Mouse (Mus musculus) CH12.LX (cell line): Measurements from ENCODE around the gene Tlx1. TPM values are rescaled to one million over a fixed set of nuclear protein-coding genes. Genes with fewer than 3 reads are reported as not detected.

Source experiments
- DNase-seq: peaks from one replicate; pipeline ENCODE4 v3.0.0-alpha.2; 2013; ENCODE audit errors: extremely low read depth
- H3K27ac ChIP-seq: 2 replicates; pipeline ENCODE4 v1.5.1; 2012; ENCODE audit warnings: low read depth, mild to moderate bottlenecking, control low read depth, moderate library complexity; ENCODE audit not compliant: insufficient read depth
- H3K27me3 ChIP-seq: replicated peaks from 2 replicates; pipeline ENCODE3; 2012; ENCODE audit warnings: inconsistent platforms
- H3K36me3 ChIP-seq, 2 experiments: replicated peaks in 1 of 2; 2 replicates each; pipeline versions ENCODE3 to v1.6.1; 2012; ENCODE audit warnings: inconsistent platforms in 1 of 2, low read length in 1 of 2, mild to moderate bottlenecking in 1 of 2, mixed read lengths in 1 of 2, moderate library complexity in 1 of 2; ENCODE audit not compliant: control insufficient read depth in 1 of 2, insufficient read depth in 1 of 2
- H3K4me1 ChIP-seq, 2 experiments: 2 replicates each; pipeline ENCODE4 v1.6.1; 2012; ENCODE audit warnings: inconsistent platforms in 1 of 2, moderate library complexity in 1 of 2; ENCODE audit not compliant: insufficient read depth in 2 of 2, control insufficient read depth in 1 of 2
- H3K4me2 ChIP-seq: 2 replicates; pipeline ENCODE4 v1.6.1; 2012; ENCODE audit warnings: low read depth, mild to moderate bottlenecking, control low read depth; ENCODE audit not compliant: poor library complexity, insufficient read depth, severe bottlenecking
- H3K4me3 ChIP-seq, 3 experiments: fragments of 150-350 bp in 1 of 3; sonication (generic) in 1 of 3; replicated peaks in 1 of 3; 2 replicates each; pipeline versions ENCODE3 to v1.5.1; 2011 to 2012; ENCODE audit warnings: low read depth in 2 of 3, low read length in 2 of 3, mild to moderate bottlenecking in 2 of 3, moderate library complexity in 2 of 3, control low read depth in 1 of 3, improper control_type of control experiment in 1 of 3, inconsistent platforms in 1 of 3, mixed read lengths in 1 of 3; ENCODE audit not compliant: poor library complexity in 1 of 3
- H3K79me2 ChIP-seq: replicated peaks from 2 replicates; pipeline ENCODE4 v1.6.1; 2012; ENCODE audit warnings: mild to moderate bottlenecking, moderate library complexity; ENCODE audit not compliant: control insufficient read depth, poor library complexity, insufficient read depth, severe bottlenecking; ENCODE audit errors: extremely low read depth
- H3K9ac ChIP-seq: 2 replicates; pipeline ENCODE4 v1.6.1; 2012; ENCODE audit warnings: low read depth, mild to moderate bottlenecking, control low read depth, moderate library complexity; ENCODE audit not compliant: insufficient read depth
- H3K9me3 ChIP-seq: replicated peaks from 2 replicates; pipeline ENCODE3; 2012; ENCODE audit warnings: low read length, inconsistent platforms, mixed read lengths
- MAZ ChIP-seq: IDR thresholded peaks from 2 replicates; pipeline ENCODE4 v1.6.1; 2012; ENCODE audit warnings: low read depth, mild to moderate bottlenecking, inconsistent platforms, low read length, improper control_type of control experiment, moderate library complexity
- MYC ChIP-seq: IDR thresholded peaks from 2 replicates; pipeline ENCODE4 v1.6.1; 2011; ENCODE audit warnings: low read depth, mild to moderate bottlenecking, improper control_type of control experiment, low read length
- dilution Hi-C: fragments of 300-500 bp; cut with MboI; formaldehyde crosslinking; loops from 2 replicates; pipeline ENCODE4 v1.14.3; 2020; ENCODE audit warnings: low sequenced_read_pairs; ENCODE audit not compliant: extremely low pct_unique_long_range_greater_than_20kb, extremely low pct_ligation_motif_present
- in situ Hi-C: fragments of 300-500 bp; cut with MboI; formaldehyde crosslinking; loops from 3 replicates; pipeline ENCODE4 v1.14.3; 2019; ENCODE audit warnings: low sequenced_read_pairs, low pct_ligation_motif_present, low pct_unique_long_range_greater_than_20kb, mixed read lengths
- polyA plus RNA-seq: library from polyadenylated mRNA; unstranded; fragments of >175 nt; gene quantifications from 2 replicates; pipeline ENCODE4 v1.2.1, GENCODE M21; 2012; ENCODE audit warnings: low read depth; ENCODE audit not compliant: insufficient read length
- total RNA-seq, 2 experiments: library from RNA; depleted of rRNA; stranded (reverse); fragments of 300-350 nt in 1 of 2; fragments of >200 nt in 1 of 2; gene quantifications; 2 replicates each; pipeline ENCODE4 v1.2.3; 2012 to 2014

Tlx1 gene
- total and polyA plus RNA-seq, 3 experiments = not detected

DNA sequence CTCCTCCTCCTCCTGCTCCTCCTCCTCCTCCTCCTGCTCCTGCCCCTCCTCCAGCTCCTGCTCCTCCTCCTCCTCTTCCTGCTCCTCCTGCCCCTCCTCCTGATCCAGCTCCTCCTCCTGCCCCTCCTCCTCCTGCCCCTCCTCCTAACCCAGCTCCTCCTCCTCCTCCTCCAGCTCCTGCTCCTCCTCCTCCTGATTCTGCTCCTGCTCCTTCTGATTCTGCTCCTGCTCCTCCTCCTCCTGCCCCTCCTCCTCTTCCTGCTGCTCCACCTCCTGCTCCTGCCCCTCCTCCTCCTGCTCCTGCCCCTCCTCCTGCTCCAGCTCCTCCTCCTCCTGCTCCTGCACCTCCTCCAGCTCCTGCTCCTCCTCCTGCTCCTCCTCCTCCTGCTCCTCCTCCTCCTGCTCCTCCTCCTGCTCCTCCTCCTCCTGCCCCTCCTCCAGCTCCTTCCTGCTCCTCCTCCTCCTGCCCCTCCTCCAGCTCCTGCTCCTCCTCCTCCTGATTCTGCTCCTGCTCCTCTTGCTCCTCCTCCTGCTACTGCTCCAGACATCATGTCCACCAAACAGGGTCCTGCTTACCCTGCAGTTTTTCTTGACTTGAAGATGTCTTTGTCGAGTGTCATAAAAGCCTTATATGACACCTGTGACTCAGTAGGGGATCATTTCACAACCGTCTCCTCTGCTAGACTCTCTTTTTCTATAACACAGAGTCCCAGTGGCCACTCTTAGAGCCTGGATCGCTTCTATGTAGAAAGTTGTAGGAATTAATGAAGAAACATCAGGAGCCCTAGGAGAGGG, 55.0 kb downstream of the Tlx1 start:
- DNase-seq = no peak

More for the DNA sequence above, 55.0 kb downstream of the Tlx1 start:
- TF ChIP-seq MAZ (no peak), MYC (no peak)
- H3K27me3 ChIP-seq = peaks cover 7% of the 10 kb centered on the region
- no peaks in the 10 kb centered on the region for H3K4me1 ChIP-seq
- in situ Hi-C loops = no loop called here
- no peak overlapping the region for H3K4me2 ChIP-seq
- no peaks in the 10 kb centered on the region for H3K79me2 ChIP-seq
- no peak overlapping the region for H3K27ac ChIP-seq
- H3K4me3 ChIP-seq = no peak overlapping the region
- H3K36me3 ChIP-seq = no peaks in the 10 kb centered on the region
- peaks cover 6% of the 10 kb centered on the region for H3K9me3 ChIP-seq
- no peak overlapping the region for H3K9ac ChIP-seq
- dilution Hi-C loops = no loop called here

Other genes with a start within 250 kb of the Tlx1 start
- gene Slf2, start 219.5 kb upstream of the Tlx1 start, total RNA-seq (2012; rRNA removed) = 22.2 and 22.6 TPM in 2 replicates
- gene Slf2, start 219.5 kb upstream of the Tlx1 start, total RNA-seq (2014; rRNA removed) = 22.9 and 25.3 TPM in 2 replicates
- gene Slf2, start 219.5 kb upstream of the Tlx1 start, polyA plus RNA-seq = 18.6 and 20.6 TPM in 2 replicates
- 0.55 and 1.1 TPM in 2 replicates for gene Sema4g, start 161.6 kb upstream of the Tlx1 start, total RNA-seq (2012; rRNA removed)
- gene Sema4g, start 161.6 kb upstream of the Tlx1 start, total RNA-seq (2014; rRNA removed) = 0.38 and 0.71 TPM in 2 replicates
- gene Sema4g, start 161.6 kb upstream of the Tlx1 start, polyA plus RNA-seq = 8.3 and 8.4 TPM in 2 replicates
- 18.9 and 21.9 TPM in 2 replicates for gene Twnk, start 145.0 kb upstream of the Tlx1 start, total RNA-seq (2012; rRNA removed)
- gene Twnk, start 145.0 kb upstream of the Tlx1 start, total RNA-seq (2014; rRNA removed) = 12.4 and 14.0 TPM in 2 replicates
- gene Twnk, start 145.0 kb upstream of the Tlx1 start, polyA plus RNA-seq = 30.1 and 32.4 TPM in 2 replicates
- 72.7 and 76.6 TPM in 2 replicates for gene Mrpl43, start 144.2 kb upstream of the Tlx1 start, total RNA-seq (2012; rRNA removed)
- gene Mrpl43, start 144.2 kb upstream of the Tlx1 start, total RNA-seq (2014; rRNA removed) = 63.5 and 72.7 TPM in 2 replicates
- 75.1 and 77.9 TPM in 2 replicates for gene Mrpl43, start 144.2 kb upstream of the Tlx1 start, polyA plus RNA-seq
- gene Lzts2, start 136.3 kb upstream of the Tlx1 start, total RNA-seq (2012; rRNA removed) = 17.5 and 22.1 TPM in 2 replicates
- 0.68 and 0.73 TPM in 2 replicates for gene Lzts2, start 136.3 kb upstream of the Tlx1 start, total RNA-seq (2014; rRNA removed)
- 2.2 and 3.1 TPM in 2 replicates for gene Lzts2, start 136.3 kb upstream of the Tlx1 start, polyA plus RNA-seq
- gene Pdzd7, start 105.0 kb upstream of the Tlx1 start, total RNA-seq (2012; rRNA removed) = 0.04 and 0.17 TPM in 2 replicates
- gene Pdzd7, start 105.0 kb upstream of the Tlx1 start, total RNA-seq (2014; rRNA removed) = 0.12 and 0.20 TPM in 2 replicates
- gene Pdzd7, start 105.0 kb upstream of the Tlx1 start, polyA plus RNA-seq = 0.15 TPM in 1 of 2 replicates, not detected in the other
- 2.4 and 3.6 TPM in 2 replicates for gene Sfxn3, start 103.2 kb upstream of the Tlx1 start, total RNA-seq (2012; rRNA removed)
- 0.95 and 1.4 TPM in 2 replicates for gene Sfxn3, start 103.2 kb upstream of the Tlx1 start, total RNA-seq (2014; rRNA removed)
- 3.1 and 4.2 TPM in 2 replicates for gene Sfxn3, start 103.2 kb upstream of the Tlx1 start, polyA plus RNA-seq
- gene Kazald1, start 75.4 kb upstream of the Tlx1 start, total RNA-seq (2012; rRNA removed) = 0.63 and 1.2 TPM in 2 replicates
- gene Kazald1, start 75.4 kb upstream of the Tlx1 start, total RNA-seq (2014; rRNA removed) = 0.23 and 0.27 TPM in 2 replicates
- 0.31 and 0.44 TPM in 2 replicates for gene Kazald1, start 75.4 kb upstream of the Tlx1 start, polyA plus RNA-seq
- not detected in 2 replicates for gene Lbx1, start 85.1 kb downstream of the Tlx1 start, total RNA-seq (2012; rRNA removed)
- gene Lbx1, start 85.1 kb downstream of the Tlx1 start, total RNA-seq (2014; rRNA removed) = not detected in 2 replicates
- not detected in 2 replicates for gene Lbx1, start 85.1 kb downstream of the Tlx1 start, polyA plus RNA-seq
- gene Btrc, start 213.1 kb downstream of the Tlx1 start, total RNA-seq (2012; rRNA removed) = 13.5 and 14.0 TPM in 2 replicates
- 11.0 and 11.8 TPM in 2 replicates for gene Btrc, start 213.1 kb downstream of the Tlx1 start, total RNA-seq (2014; rRNA removed)
- 20.7 and 21.2 TPM in 2 replicates for gene Btrc, start 213.1 kb downstream of the Tlx1 start, polyA plus RNA-seq